Mouse (Mus musculus): Measurements from ENCODE around the gene Cmss1. TPM values are rescaled to one million over a fixed set of nuclear protein-coding genes. Genes with fewer than 3 reads are reported as not detected.
A peak's percentile ranks its signal among the peaks of the same experiment; 100 is the strongest.
"Not testable (repeated sequence)": the region's sequence is repeated elsewhere in the genome, so short reads cannot be mapped to it uniquely, and the experiment has no call there.

Gene Cmss1
- polyA plus RNA-seq, 1 experiment from 2014 or later = 58.1 TPM

GRCm38 (mm10) chr16:57412766-57413165 lies 193.9 kb downstream of the Cmss1 start:
- Histone ChIP-seq H3K27ac (no peak overlapping the region), H3K27me3 (no peaks in the 10 kb centered on the region), H3K9me3 (0 out of 2 replicates have a peak, but pooled peaks cover 4% of the 10 kb centered on the region), H3K4me2 (no peak overlapping the region), H3K4me1 (replicated peaks) (peaks cover 11% of the 10 kb centered on the region; the same call in 1 of the 2 replicates), H3K36me3 (no peaks in the 10 kb centered on the region), H3K9ac (replicated peaks) (no peak overlapping the region), H3K4me3 (replicated peaks) (no peak overlapping the region)
- WGBS = 30% methylated on average over 4 of the region's 4 CpGs
- no peak for ATAC-seq (ENCODE audit: insufficient number of reproducible peaks, insufficient read depth, low FRiP score, low TSS enrichment, low read depth)

- Histone ChIP-seq H3K9me3 (no peaks in the 10 kb centered on the region), H3K4me2 (no peak overlapping the region), H3K4me3 (replicated peaks) (no peak overlapping the region), H3K27me3 (no peaks in the 10 kb centered on the region), H3K4me1 (replicated peaks) (peaks cover 41% of the 10 kb centered on the region), H3K9ac (replicated peaks) (no peak overlapping the region), H3K27ac (no peak overlapping the region), H3K36me3 (no peaks in the 10 kb centered on the region)
- WGBS = 40% methylated on average over 5 of the region's 5 CpGs
- no peak for ATAC-seq (ENCODE audit: insufficient number of reproducible peaks, insufficient read depth, low FRiP score, low TSS enrichment, low read depth)
Measured at GRCm38 (mm10) chr16:57403825-57404224, 202.8 kb downstream of the Cmss1 start.

- H3K4me2 ChIP-seq = no peak overlapping the region
- H3K27me3 ChIP-seq = no peaks in the 10 kb centered on the region
- no peak overlapping the region for H3K4me3 ChIP-seq (replicated peaks)
- ATAC-seq (ENCODE audit: insufficient number of reproducible peaks, insufficient read depth, low FRiP score, low TSS enrichment, low read depth) = no peak
- no peak overlapping the region for H3K9ac ChIP-seq (replicated peaks)
- H3K27ac ChIP-seq = no peak overlapping the region
- H3K9me3 ChIP-seq = no peaks in the 10 kb centered on the region
- no peaks in the 10 kb centered on the region for H3K36me3 ChIP-seq
- WGBS = 82% methylated on average over 4 of the region's 4 CpGs
- H3K4me1 ChIP-seq (replicated peaks) = peaks cover 48% of the 10 kb centered on the region
Measured at GRCm38 (mm10) chr16:57402910-57403309, 203.8 kb downstream of the Cmss1 start.

GRCm38 (mm10) chr16:57401702-57402101 lies 205.0 kb downstream of the Cmss1 start:
- no peak for ATAC-seq (ENCODE audit: insufficient number of reproducible peaks, insufficient read depth, low FRiP score, low TSS enrichment, low read depth)
- 55% methylated on average over 6 of the region's 6 CpGs for WGBS
- no peaks in the 10 kb centered on the region for H3K36me3 ChIP-seq
- H3K4me3 ChIP-seq (replicated peaks) = no peak overlapping the region
- H3K27me3 ChIP-seq = no peaks in the 10 kb centered on the region
- H3K27ac ChIP-seq = peak overlapping the region; percentile 65
- H3K9me3 ChIP-seq = no peaks in the 10 kb centered on the region
- H3K4me2 ChIP-seq = no peak overlapping the region
- H3K9ac ChIP-seq (replicated peaks) = no peak overlapping the region
- peaks cover 55% of the 10 kb centered on the region for H3K4me1 ChIP-seq (replicated peaks)

GRCm38 (mm10) chr16:57399566-57399965 lies 207.1 kb downstream of the Cmss1 start:
- H3K9ac ChIP-seq (replicated peaks) = no peak overlapping the region
- H3K4me1 ChIP-seq (replicated peaks) = peaks cover 55% of the 10 kb centered on the region
- no peak for ATAC-seq (ENCODE audit: insufficient number of reproducible peaks, insufficient read depth, low FRiP score, low TSS enrichment, low read depth)
- no peaks in the 10 kb centered on the region for H3K9me3 ChIP-seq
- H3K4me2 ChIP-seq = no peak overlapping the region
- 86% methylated on average over 10 of the region's 10 CpGs for WGBS
- no peaks in the 10 kb centered on the region for H3K36me3 ChIP-seq
- no peak overlapping the region for H3K27ac ChIP-seq
- H3K27me3 ChIP-seq = no peaks in the 10 kb centered on the region
- no peak overlapping the region for H3K4me3 ChIP-seq (replicated peaks)

GRCm38 (mm10) chr16:57398387-57399214 lies 208.1 kb downstream of the Cmss1 start:
- 45% methylated on average over 18 of the region's 18 CpGs for WGBS
- H3K36me3 ChIP-seq = no peaks in the 10 kb centered on the region
- H3K4me1 ChIP-seq (replicated peaks) = peaks cover 49% of the 10 kb centered on the region
- H3K9ac ChIP-seq (replicated peaks) = no peak overlapping the region
- no peaks in the 10 kb centered on the region for H3K27me3 ChIP-seq
- H3K4me2 ChIP-seq = peak overlapping the region; percentile 30
- no peaks in the 10 kb centered on the region for H3K9me3 ChIP-seq
- H3K27ac ChIP-seq = peak overlapping the region; percentile 77
- peak; percentile 71 for ATAC-seq (ENCODE audit: insufficient number of reproducible peaks, insufficient read depth, low FRiP score, low TSS enrichment, low read depth)
- no peak overlapping the region for H3K4me3 ChIP-seq (replicated peaks)

- peak; percentile 66; the same call in 1 of the 2 replicates for ATAC-seq (ENCODE audit: insufficient number of reproducible peaks, insufficient read depth, low FRiP score, low TSS enrichment, low read depth)
Measured at GRCm38 (mm10) chr16:57397845-57398244, 208.8 kb downstream of the Cmss1 start.

GRCm38 (mm10) chr16:57396249-57396648 lies 210.4 kb downstream of the Cmss1 start:
- Histone ChIP-seq H3K4me3 (replicated peaks) (no peak overlapping the region), H3K4me1 (replicated peaks) (peaks cover 44% of the 10 kb centered on the region), H3K27me3 (no peaks in the 10 kb centered on the region), H3K4me2 (no peak overlapping the region), H3K9ac (replicated peaks) (no peak overlapping the region), H3K27ac (no peak overlapping the region), H3K36me3 (no peaks in the 10 kb centered on the region), H3K9me3 (no peaks in the 10 kb centered on the region)
- 82% methylated on average over 6 of the region's 6 CpGs for WGBS
- no peak for ATAC-seq (ENCODE audit: insufficient number of reproducible peaks, insufficient read depth, low FRiP score, low TSS enrichment, low read depth)

More at GRCm38 (mm10) chr16:57397845-57398244, 208.8 kb downstream of the Cmss1 start:
- Histone ChIP-seq H3K27ac (peak overlapping the region; percentile 77), H3K4me3 (replicated peaks) (no peak overlapping the region), H3K27me3 (no peaks in the 10 kb centered on the region), H3K9ac (replicated peaks) (no peak overlapping the region), H3K36me3 (no peaks in the 10 kb centered on the region), H3K9me3 (no peaks in the 10 kb centered on the region), H3K4me1 (replicated peaks) (peaks cover 52% of the 10 kb centered on the region), H3K4me2 (peak overlapping the region; percentile 30)
- WGBS = 35% methylated on average over 6 of the region's 6 CpGs

- 37% methylated on average over 11 of the region's 11 CpGs for WGBS
Measured at GRCm38 (mm10) chr16:57393161-57393560, 213.5 kb downstream of the Cmss1 start.

GRCm38 (mm10) chr16:57392461-57392860 lies 214.2 kb downstream of the Cmss1 start:
- Histone ChIP-seq H3K4me1 (replicated peaks) (peaks cover 14% of the 10 kb centered on the region), H3K4me2 (no peak overlapping the region), H3K27ac (no peak overlapping the region), H3K9me3 (no peaks in the 10 kb centered on the region), H3K36me3 (no peaks in the 10 kb centered on the region), H3K4me3 (replicated peaks) (no peak overlapping the region), H3K27me3 (no peaks in the 10 kb centered on the region), H3K9ac (replicated peaks) (no peak overlapping the region)
- ATAC-seq (ENCODE audit: insufficient number of reproducible peaks, insufficient read depth, low FRiP score, low TSS enrichment, low read depth) = no peak
- WGBS = 49% methylated on average over 2 of the region's 2 CpGs

More at GRCm38 (mm10) chr16:57393161-57393560, 213.5 kb downstream of the Cmss1 start:
- Histone ChIP-seq H3K9ac (replicated peaks) (no peak overlapping the region), H3K9me3 (no peaks in the 10 kb centered on the region), H3K36me3 (no peaks in the 10 kb centered on the region), H3K4me3 (replicated peaks) (no peak overlapping the region), H3K4me2 (peak overlapping the region; percentile 41), H3K27me3 (no peaks in the 10 kb centered on the region), H3K27ac (peak overlapping the region; percentile 68), H3K4me1 (replicated peaks) (peaks cover 21% of the 10 kb centered on the region)
- no peak for ATAC-seq (ENCODE audit: insufficient number of reproducible peaks, insufficient read depth, low FRiP score, low TSS enrichment, low read depth)

GRCm38 (mm10) chr16:57391171-57391570 lies 215.5 kb downstream of the Cmss1 start:
- not testable (repeated sequence) for H3K9me3 ChIP-seq; H3K4me2 ChIP-seq; ATAC-seq (ENCODE audit: insufficient number of reproducible peaks, insufficient read depth, low FRiP score, low TSS enrichment, low read depth); H3K27ac ChIP-seq; H3K36me3 ChIP-seq; H3K9ac ChIP-seq (replicated peaks); H3K27me3 ChIP-seq; H3K4me3 ChIP-seq (replicated peaks)
- WGBS = 32% methylated on average over 28 of the region's 39 CpGs
- H3K4me1 ChIP-seq (replicated peaks) = peaks cover 19% of the 10 kb centered on the region
